Mouse (Mus musculus): Measurements from ENCODE around the gene Cgnl1. TPM values are rescaled to one million over a fixed set of nuclear protein-coding genes. Genes with fewer than 3 reads are reported as not detected.

Cgnl1 gene
- total RNA-seq, 4 experiments from 2014 or later = 9.1 to 12.3 (median 9.9) TPM

GRCm38 (mm10) chr9:71586408-71586807 lies 185.0 kb downstream of the Cgnl1 start:
- DNase-seq (ENCODE audit: low spot score in 2 of 2) = no peak

- DNase-seq (ENCODE audit: low spot score in 2 of 2) = no peak
Observed at GRCm38 (mm10) chr9:71582771-71583170, 188.6 kb downstream of the Cgnl1 start.

GRCm38 (mm10) chr9:71578896-71579564 lies 192.4 kb downstream of the Cgnl1 start:
- DNase-seq (ENCODE audit: low spot score in 2 of 2) = no peak

Other genes starting within 250 kb of the Cgnl1 start
- gene Myzap, start 179.2 kb downstream of the Cgnl1 start, total RNA-seq (2022) = 1 to 10 TPM; 1.4 to 2.0 (median 1.4) TPM

Measured in left cerebral cortex, adult 8-10 months (tissue).